Mouse (Mus musculus) hindbrain, postnatal 0 days (tissue): ENCODE data around the gene Mgarp. TPM values are rescaled to one million over a fixed set of nuclear protein-coding genes. Genes with fewer than 3 reads are reported as not detected.
A peak's percentile ranks its signal among the peaks of the same experiment; 100 is the strongest.

Source experiments
- ATAC-seq: fragments of 200-750 bp; cut with Nextera tagmentation; 2 replicates; pipeline ENCODE4 v1.8.0; 2017; ENCODE audit warnings: mild to moderate bottlenecking, moderate TSS enrichment, moderate library complexity
- DNase-seq: peaks from one replicate; pipeline ENCODE4 v3.0.0-alpha.2; 2015; ENCODE audit warnings: low spot score
- H3K27ac ChIP-seq: fragments of 300-500 bp; sonication (generic); 2 replicates; pipeline ENCODE4 v1.5.1; 2014; ENCODE audit warnings: mild to moderate bottlenecking
- H3K27me3 ChIP-seq: fragments of 300-500 bp; sonication (generic); 2 replicates; pipeline ENCODE4 v1.6.1; 2014; ENCODE audit warnings: low read length, mixed read lengths; ENCODE audit not compliant: insufficient read depth
- H3K36me3 ChIP-seq: fragments of 300-500 bp; sonication (generic); 2 replicates; pipeline ENCODE4 v1.6.1; 2014; ENCODE audit warnings: low read length, mixed read lengths; ENCODE audit not compliant: insufficient read depth
- H3K4me1 ChIP-seq: fragments of 300-500 bp; sonication (generic); 2 replicates; pipeline ENCODE4 v1.6.1; 2014; ENCODE audit warnings: antibody characterized with exemption, low read length, mixed read lengths; ENCODE audit not compliant: insufficient read depth
- H3K4me2 ChIP-seq: fragments of 300-500 bp; sonication (generic); 2 replicates; pipeline ENCODE4 v1.6.1; 2014; ENCODE audit warnings: low read depth, mild to moderate bottlenecking, low read length, moderate library complexity, mixed read lengths
- H3K4me3 ChIP-seq: fragments of 300-500 bp; sonication (generic); 2 replicates; pipeline ENCODE4 v1.5.1; 2014; ENCODE audit warnings: low read length
- H3K9ac ChIP-seq: fragments of 300-500 bp; sonication (generic); replicated peaks from 2 replicates; pipeline ENCODE4 v1.6.1; 2014; ENCODE audit warnings: mild to moderate bottlenecking, low read length, moderate library complexity, mixed read lengths
- H3K9me3 ChIP-seq: fragments of 300-500 bp; sonication (generic); 2 replicates; pipeline ENCODE4 v1.6.1; 2016; ENCODE audit warnings: low read length, mixed read lengths
- CTCF ChIP-seq: IDR thresholded peaks from 2 replicates; pipeline ENCODE4 v1.5.1; 2016; ENCODE audit warnings: antibody characterized with exemption, control low read depth, low read depth
- WGBS: fragments of 180-500 bp; shearing (Covaris S2); extraction: QIAGEN DNeasy Blood & Tissue Kit; methylation state at CpG from one replicate; pipeline ENCODE4 v1.1.7; 2014; 5-methylcytosine and 5-hydroxymethylcytosine counted together
- polyA plus RNA-seq: library from polyadenylated mRNA; unstranded; fragments of >200 nt; fragmentation: Nextera tagmentation; extraction: Ambion mirVana; gene quantifications from 2 replicates; pipeline ENCODE4 v1.2.1, GENCODE M21; 2015
- total RNA-seq: library from RNA; depleted of rRNA; stranded (reverse); fragments of >200 nt; gene quantifications from 2 replicates; pipeline ENCODE4 v1.2.3, GENCODE M21; 2014

The Mgarp gene
- total and polyA plus RNA-seq, 2 experiments from 2014 or later, result 2.1 to 2.8 TPM

DNA sequence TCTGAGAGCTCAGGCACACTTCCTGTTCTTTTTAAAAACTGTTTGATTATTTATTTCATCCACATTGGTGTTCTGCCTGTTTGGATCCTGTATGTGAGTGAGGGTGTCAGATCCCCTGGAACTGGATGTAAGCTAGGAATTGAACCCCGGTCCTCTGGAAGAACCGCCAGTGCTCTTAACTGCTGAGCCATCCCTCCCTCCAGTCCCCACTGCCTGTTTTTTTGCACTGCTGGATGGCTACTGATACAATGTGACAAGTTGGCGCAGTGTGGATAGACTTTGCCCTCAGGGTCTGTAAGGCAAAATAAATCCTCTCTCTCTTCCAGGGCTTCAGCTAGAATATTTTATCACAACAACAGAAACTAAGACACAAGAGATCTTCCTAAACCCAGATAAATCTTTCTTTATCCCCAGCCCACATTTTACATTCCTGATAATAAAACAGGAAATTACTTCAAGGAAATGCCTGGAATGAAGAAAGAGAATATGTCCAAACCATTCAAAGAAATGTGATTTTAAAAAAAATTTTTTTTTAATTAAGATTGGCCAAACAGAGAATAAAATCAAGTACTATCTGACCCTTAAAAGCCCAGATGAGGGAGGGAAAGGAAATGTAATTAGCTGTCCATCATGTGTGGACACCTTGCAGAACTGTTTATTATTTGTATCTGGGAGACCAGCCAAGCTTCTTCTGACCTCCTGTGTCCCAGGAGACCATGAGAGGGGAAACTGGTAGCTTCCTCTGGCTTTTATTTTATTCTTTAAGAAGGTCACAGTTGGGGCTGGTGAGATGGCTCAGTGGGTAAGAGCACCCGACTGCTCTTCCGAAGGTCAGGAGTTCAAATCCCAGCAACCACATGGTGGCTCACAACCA, 16.5 kb downstream of the Mgarp start:
- ATAC-seq (no peak), DNase-seq (peak; percentile 23)
- Histone ChIP-seq H3K27ac (no peak overlapping the region), H3K4me3 (no peak overlapping the region), H3K4me2 (no peak overlapping the region), H3K36me3 (no peaks in the 10 kb centered on the region), H3K27me3 (no peaks in the 10 kb centered on the region), H3K9me3 (no peaks in the 10 kb centered on the region), H3K4me1 (no peaks in the 10 kb centered on the region), H3K9ac (no peak overlapping the region)
- no peak for TF ChIP-seq CTCF
- 54% methylated on average over 5 of the region's 5 CpGs for WGBS

- H3K4me2 ChIP-seq, result peak overlapping the region; percentile 46
- ATAC-seq, result no peak
These were observed 17.9 kb downstream of the Mgarp start for GRCm38 (mm10) chr3:51378665-51378946.

DNA sequence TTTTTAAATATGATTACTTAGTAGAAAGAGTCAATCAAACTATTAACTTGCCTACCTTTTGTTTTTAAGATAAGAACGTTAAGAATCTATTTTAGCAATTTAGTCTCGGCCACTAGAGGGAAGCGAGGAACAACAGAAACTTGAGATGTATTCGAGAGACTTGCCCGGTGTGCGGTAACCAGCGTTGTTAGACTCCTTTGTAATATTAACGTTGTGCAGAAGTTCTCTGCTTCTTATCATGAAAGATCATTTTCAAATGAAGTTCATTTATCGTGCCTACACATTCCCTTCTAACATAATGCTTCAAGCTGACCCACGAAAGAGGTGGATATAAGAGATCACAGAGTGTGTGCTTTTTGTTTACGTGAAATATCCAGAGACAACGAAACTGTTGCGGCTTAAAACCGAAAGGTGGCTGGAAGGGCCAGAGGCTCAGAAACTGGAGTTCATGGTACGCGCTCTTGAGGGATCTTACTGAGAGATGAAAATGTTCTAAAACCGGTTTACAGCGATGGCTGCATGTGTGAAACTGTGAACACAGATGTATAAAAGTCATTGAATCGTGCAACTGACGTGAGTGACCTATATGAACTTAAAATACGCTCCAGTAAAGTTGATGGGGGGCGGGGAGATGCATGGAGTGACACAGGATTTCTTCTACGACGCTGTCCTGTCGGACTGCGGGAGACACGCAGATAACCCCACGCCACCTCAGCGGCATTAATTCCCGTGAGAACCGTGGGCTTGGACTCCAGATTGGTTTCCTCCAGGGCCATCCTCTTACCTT, 18.5 kb downstream of the Mgarp start:
- H3K9me3 ChIP-seq, result no peaks in the 10 kb centered on the region
- H3K9ac ChIP-seq, result no peak overlapping the region
- H3K36me3 ChIP-seq, result no peaks in the 10 kb centered on the region
- DNase-seq, result peak; percentile 73
- H3K27me3 ChIP-seq, result no peaks in the 10 kb centered on the region
- H3K4me2 ChIP-seq, result peak overlapping the region; percentile 46
- peak; percentile 67 for TF ChIP-seq CTCF
- 46% methylated on average over 31 of the region's 31 CpGs for whole genome bisulfite sequencing
- no peak for ATAC-seq
- peak overlapping the region; percentile 21 for H3K4me3 ChIP-seq
- H3K27ac ChIP-seq, result no peak overlapping the region
- H3K4me1 ChIP-seq, result no peaks in the 10 kb centered on the region

More at GRCm38 (mm10) chr3:51378665-51378946, 17.9 kb downstream of the Mgarp start:
- 87% methylated on average over 3 of the region's 3 CpGs for WGBS
- no peak for TF ChIP-seq CTCF
- DNase-seq, result no peak
- no peaks in the 10 kb centered on the region for H3K9me3 ChIP-seq
- H3K4me1 ChIP-seq, result no peaks in the 10 kb centered on the region
- H3K27me3 ChIP-seq, result no peaks in the 10 kb centered on the region
- no peaks in the 10 kb centered on the region for H3K36me3 ChIP-seq
- no peak overlapping the region for H3K27ac ChIP-seq
- no peak overlapping the region for H3K4me3 ChIP-seq
- no peak overlapping the region for H3K9ac ChIP-seq

DNA sequence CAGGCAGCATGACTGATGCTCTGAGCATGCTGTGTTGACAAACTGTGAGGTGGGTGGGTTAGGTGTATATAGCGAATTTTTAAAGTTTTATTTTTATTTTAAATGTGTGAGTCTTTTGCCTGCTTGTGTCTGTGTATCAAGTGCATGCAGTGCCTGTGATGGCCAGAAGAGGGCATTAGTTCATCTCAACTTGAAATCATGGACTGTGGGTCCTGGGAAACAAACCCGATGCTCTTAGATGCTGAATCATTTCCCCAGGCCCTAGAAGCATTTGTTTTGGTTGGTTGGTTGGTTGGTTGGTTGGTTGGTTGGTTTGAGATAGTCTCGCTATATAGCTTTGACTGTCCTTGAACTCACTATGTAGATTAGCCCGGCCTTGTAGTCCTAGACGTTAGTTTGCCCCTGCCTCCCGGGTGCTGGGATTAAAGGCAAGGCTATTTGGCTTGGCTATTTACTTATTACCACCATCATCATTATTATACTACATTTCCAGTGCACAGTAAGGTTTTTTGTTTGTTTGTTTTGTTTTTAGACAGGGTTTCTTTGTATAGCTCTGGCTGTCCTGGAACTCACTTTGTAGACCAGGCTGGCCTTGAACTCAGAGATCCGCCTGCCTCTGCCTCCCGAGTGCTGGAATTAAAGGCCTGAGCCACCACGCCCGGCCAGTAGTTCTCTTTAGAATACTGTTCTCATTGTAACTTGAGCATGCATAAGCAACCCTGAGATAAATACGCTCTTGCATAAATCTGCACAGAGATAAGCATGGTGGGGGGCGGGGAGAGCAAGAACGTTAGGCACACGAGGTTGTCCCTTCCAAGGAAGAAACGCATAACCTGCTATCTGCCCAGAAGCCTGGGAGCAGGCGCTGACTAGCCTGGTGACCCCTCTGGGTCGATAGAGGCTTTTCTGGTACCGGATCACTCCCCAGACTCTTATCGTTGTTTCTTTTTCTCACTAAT, 21.0 kb downstream of the Mgarp start:
- peak; percentile 71 for TF ChIP-seq CTCF
- no peak for ATAC-seq
- H3K9me3 ChIP-seq, result no peaks in the 10 kb centered on the region

GRCm38 (mm10) chr3:51373544-51373943, 23.0 kb downstream of the Mgarp start:
- WGBS, result 78% methylated on average over 5 of the region's 5 CpGs
- DNase-seq (no peak), ATAC-seq (no peak)
- Histone ChIP-seq H3K4me3 (no peak overlapping the region), H3K27me3 (no peaks in the 10 kb centered on the region), H3K4me2 (no peak overlapping the region), H3K4me1 (no peaks in the 10 kb centered on the region), H3K27ac (no peak overlapping the region), H3K9me3 (no peaks in the 10 kb centered on the region), H3K9ac (no peak overlapping the region), H3K36me3 (no peaks in the 10 kb centered on the region)
- no peak for TF ChIP-seq CTCF

More for the DNA sequence above, 21.0 kb downstream of the Mgarp start:
- peak; percentile 49 for DNase-seq
- no peak overlapping the region for H3K4me3 ChIP-seq
- no peak overlapping the region for H3K27ac ChIP-seq
- no peak overlapping the region for H3K9ac ChIP-seq
- H3K36me3 ChIP-seq, result no peaks in the 10 kb centered on the region
- no peaks in the 10 kb centered on the region for H3K4me1 ChIP-seq
- H3K4me2 ChIP-seq, result no peak overlapping the region
- 84% methylated on average over 19 of the region's 19 CpGs for WGBS
- no peaks in the 10 kb centered on the region for H3K27me3 ChIP-seq

DNA sequence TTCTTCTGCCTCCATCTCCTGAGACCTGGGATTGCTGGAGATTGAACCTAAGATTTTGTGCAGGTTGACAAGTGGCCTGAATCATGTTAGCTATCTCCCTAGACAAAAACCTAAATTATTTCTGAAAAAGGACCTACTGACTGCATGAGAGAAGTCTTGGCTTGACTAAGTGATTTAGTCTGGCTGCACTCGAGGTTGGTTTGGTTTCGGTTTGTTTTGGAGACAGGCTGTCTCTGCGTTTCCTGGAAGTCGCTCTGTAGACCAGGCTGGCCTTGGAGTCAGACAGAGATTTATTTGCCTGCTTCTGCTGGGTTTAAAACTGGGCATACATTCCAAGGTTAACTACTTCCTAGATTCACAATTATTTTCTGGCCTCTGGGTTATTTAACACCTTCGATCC, 23.7 kb downstream of the Mgarp start:
- Histone ChIP-seq H3K36me3 (no peaks in the 10 kb centered on the region), H3K9ac (no peak overlapping the region), H3K27me3 (no peaks in the 10 kb centered on the region), H3K4me1 (no peaks in the 10 kb centered on the region), H3K9me3 (no peaks in the 10 kb centered on the region), H3K4me3 (no peak overlapping the region), H3K27ac (no peak overlapping the region), H3K4me2 (no peak overlapping the region)
- ATAC-seq (no peak), DNase-seq (no peak)
- no peak for TF ChIP-seq CTCF
- WGBS, result 79% methylated on average over 5 of the region's 5 CpGs
